Mouse (Mus musculus): ENCODE data around the gene Mbd3l1.

Mbd3l1 gene

DNA sequence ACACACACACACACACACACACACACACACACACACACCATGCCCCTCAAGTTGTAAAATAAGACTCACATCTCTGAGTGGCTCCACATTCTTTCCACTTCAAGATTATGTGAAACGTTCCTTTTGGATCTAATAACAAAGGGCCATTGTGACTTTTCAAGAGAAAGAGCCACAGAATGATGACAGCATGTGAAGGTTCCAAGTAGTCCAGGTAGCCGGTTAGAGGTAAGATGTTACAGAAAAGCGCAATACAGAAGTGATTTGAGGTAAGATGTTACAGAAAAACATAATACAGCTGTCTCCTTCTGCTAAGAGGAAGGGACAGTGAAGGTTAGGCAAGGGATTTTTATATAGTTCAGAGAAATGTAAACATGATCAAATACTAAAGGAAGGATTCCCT is at the start of gene Mbd3l1, which contains the start of gene Zfp558:
Mbd3l1 (plus strand) TSS at position 192 of the 400 bp plus-strand sequence.
Zfp558 (minus strand) TSS at position 101 of the 400 bp plus-strand sequence.
- no peak for DNase-seq

DNA sequence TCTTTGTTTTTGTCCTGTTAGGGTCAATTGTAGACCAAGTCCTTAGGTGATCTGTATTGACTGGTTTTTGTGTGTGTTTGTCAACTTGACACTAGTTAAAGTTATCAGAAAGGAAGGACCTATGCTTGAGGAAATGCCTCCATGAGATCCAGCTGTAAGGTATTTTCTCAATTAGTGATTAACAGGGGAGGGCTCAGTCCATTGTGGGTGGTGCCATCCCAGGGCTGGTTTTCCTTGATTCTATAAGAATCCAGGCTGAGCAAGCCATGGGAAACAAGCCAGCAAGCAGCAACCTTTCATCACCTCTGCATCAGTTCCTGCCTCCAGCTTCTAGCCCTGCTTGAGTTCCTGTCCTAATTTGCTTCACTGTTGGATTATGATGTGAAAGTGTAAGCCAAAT is 47.8 kb upstream of the Mbd3l1 start, which contains the start of gene Mbd3l2:
Mbd3l2 (plus strand) TSS at position 301 of the 400 bp plus-strand sequence.
- DNase-seq = no peak

GRCm38 (mm10) chr9:18431687-18432086 is 46.5 kb upstream of the Mbd3l1 start:
- DNase-seq = no peak

DNA sequence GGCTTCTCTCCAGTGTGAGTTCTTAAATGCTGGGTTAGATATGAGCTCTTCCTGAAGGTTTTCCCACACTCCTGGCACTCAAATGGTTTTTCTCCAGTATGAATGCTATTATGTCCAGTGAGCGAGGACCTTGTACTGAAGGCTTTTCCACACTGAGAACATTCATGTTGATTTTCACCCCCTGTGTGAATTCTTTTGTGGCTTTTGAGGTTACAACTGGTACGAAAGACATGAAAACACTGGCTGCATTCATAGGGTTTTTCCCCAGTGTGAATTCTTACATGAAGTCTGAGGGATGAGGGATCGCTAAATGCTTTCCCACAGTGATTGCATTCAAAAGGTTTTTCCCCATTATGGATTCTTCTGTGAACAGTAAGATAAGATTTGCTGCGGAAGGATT is 21.6 kb upstream of the Mbd3l1 start:
- DNase-seq = no peak

- no peak for DNase-seq
Measured at GRCm38 (mm10) chr9:18467350-18467749, 10.8 kb upstream of the Mbd3l1 start.

DNA sequence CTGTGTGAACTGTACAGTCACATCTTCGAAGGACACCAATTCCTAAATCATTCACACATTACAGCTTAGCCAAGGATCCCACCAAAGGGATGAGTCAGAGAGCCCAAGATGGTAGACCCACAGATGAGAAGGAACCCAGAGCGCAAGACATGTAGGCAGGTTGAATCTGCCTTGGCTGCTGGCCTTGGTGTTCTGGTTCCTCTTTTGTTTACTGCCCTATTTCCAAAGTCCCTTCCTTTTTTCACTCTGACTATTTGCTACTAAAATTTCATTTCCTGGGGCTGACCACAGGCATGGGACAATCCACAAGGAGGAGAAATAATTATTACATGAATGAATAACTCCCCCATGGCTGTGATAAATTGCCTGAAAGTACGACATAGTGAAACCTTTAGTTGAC is 10.2 kb upstream of the Mbd3l1 start:
- DNase-seq = no peak

DNA sequence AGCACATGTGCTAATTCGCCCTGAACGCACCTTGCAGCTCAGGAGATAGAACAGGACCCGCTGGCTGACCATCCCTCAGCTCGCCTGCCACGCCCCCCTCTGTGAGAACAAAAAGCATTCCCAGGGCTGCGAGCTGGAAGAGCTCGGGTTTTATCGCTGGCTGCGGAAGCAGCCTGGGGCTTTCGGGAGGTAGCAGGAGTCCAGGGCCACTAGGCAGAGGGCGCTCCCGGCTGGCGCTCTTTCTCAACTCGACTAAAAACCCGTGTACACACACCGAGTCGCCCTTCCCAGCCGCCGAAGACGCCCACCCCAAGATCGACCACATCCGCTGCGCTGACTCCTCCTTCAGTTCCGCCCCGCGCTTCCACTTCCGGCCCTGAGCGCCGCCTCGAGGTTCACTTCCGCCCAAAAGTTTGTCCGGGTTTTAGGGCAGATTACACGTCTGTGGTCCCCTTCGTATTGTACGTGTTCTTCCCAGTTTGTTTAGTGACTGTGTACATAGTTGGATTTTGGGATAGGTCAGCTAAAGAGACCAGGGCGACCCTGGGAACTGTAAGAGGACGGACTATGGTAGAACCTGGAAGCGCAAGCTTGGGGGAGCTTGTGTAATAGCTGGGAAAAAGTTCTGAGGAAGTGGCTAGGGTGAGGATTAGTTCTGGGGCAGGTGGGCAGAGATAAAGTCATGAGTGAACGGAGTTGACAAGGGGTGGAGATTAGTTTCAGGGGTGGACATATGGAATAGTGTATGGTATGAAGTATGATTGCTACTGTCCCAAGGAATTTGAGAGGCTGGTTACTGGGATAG is 4.6 kb upstream of the Mbd3l1 start:
- DNase-seq = peak; percentile 73

DNA sequence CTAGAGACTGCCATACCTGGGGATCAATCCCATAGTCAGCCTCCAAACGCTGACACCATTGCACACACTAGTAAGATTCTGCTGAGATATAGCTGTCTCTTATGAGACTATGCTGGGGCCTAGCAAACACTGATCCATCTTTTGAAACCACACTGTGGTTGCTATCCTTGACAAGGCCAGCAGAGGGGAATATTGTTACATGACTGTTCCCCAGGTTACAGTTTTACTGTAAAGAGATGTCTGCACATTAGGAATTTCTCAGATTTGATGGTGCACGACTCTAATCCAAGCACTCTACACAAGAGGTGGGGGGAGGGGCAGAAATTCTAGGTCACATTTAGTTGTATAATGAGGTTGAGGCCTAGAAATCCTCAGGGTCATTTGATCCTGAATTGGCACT is 29.9 kb downstream of the Mbd3l1 start:
- DNase-seq = no peak

All from right cerebral cortex, adult 18-20 months (tissue).